Mouse (Mus musculus) liver, postnatal 0 days (tissue): ENCODE measurements at regions not wholly inside any gene's neighbourhood (a gene's known extent, or its start where the extent isn't known, plus 50 kb on each side); places are given as distances from the start of the nearest gene placed in this dataset.

ENCODE experiments used
- CTCF ChIP-seq: sonication (generic); IDR thresholded peaks from 2 replicates; pipeline ENCODE4 v1.5.1; 2016; ENCODE audit warnings: antibody characterized with exemption, low read depth
- EP300 ChIP-seq: IDR thresholded peaks from 2 replicates; pipeline ENCODE4 v1.6.1; 2016; ENCODE audit warnings: antibody characterized with exemption, low read depth, mild to moderate bottlenecking

DNA sequence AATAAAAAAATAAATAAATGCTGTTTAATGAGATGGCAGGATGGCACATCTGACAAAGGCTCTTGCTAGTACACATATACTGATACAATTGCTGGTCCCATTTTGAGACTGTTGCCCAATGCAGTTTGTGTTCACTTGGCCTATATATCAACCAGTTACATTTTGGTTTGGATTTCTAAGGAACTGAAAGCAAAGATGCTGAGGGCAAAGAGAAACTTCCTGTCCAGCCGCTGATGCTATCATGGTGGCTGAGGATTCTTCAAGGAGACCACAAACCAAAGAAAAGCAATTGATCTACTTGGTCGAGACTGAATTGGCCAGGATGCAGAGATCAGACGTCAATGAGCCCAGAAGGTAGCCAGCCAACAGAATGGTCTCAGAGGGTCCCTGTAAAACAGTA, 53.5 kb upstream of the Gm11084 start:
- no peak for TF ChIP-seq CTCF
- no peak for TF ChIP-seq EP300
